Mouse (Mus musculus) brain, embryonic 14.5 days (tissue): ENCODE measurements around the gene Cog5.

Experiments
- CTCF ChIP-seq: fragments of 200-500 bp; IDR thresholded peaks from 2 replicates; pipeline ENCODE4 v1.5.1; 2012; ENCODE audit warnings: inconsistent platforms, mild to moderate bottlenecking, moderate library complexity, borderline replicate concordance; ENCODE audit not compliant: insufficient read depth, insufficient read length; ENCODE audit errors: extremely low read depth
- POLR2A ChIP-seq: fragments of 200-500 bp; IDR thresholded peaks from 2 replicates; pipeline ENCODE4 v1.6.1; 2012; ENCODE audit warnings: mild to moderate bottlenecking, inconsistent platforms, borderline replicate concordance; ENCODE audit not compliant: poor library complexity, insufficient read depth, insufficient read length, severe bottlenecking; ENCODE audit errors: extremely low read depth

DNA sequence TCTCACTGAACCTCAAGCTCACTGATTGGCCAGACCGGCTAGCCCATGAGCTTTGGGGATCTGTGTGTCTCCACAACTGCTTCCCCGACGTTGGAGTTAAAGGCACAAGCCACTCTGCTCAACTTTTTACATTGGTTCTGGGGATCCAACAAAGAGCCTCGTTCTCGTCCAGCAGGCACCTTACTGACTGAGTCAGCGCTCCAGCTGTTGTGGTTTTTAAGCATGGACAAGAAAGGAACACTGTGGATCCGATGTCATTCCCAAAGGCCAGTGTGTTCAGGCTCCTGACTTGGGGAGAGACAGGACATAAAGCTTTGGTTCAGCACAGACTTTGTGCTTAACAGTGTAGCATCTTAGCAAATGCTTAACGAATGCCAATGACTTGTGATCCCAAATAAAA is 316.9 kb downstream of the Cog5 start:
- TF ChIP-seq POLR2A, result no peak
- TF ChIP-seq CTCF, result no peak
